Mouse (Mus musculus): ENCODE results near the gene Ap5s1. TPM values are rescaled to one million over a fixed set of nuclear protein-coding genes. Genes with fewer than 3 reads are reported as not detected.
A peak's percentile ranks its signal among the peaks of the same experiment; 100 is the strongest.

Ap5s1 gene
- 10 to 100 TPM; 17.9 to 18.5 TPM for total RNA-seq (2021)

- intact Hi-C loops (cut with DNase I), result no loop called here
- DNase-seq, result no peak
Observed at GRCm38 (mm10) chr2:131206778-131207177, at the start of gene Ap5s1. Gene Ap5s1 (plus strand): TSS chr2:131207078.

GRCm38 (mm10) chr2:131159491-131159910 is 47.4 kb upstream of the Ap5s1 start:
- no peak for DNase-seq

GRCm38 (mm10) chr2:131159938-131160581 is 46.8 kb upstream of the Ap5s1 start, which contains the start of gene 1700037H04Rik:
Gene 1700037H04Rik (minus strand): TSS chr2:131160081.
- DNase-seq, result peak; percentile 98
- intact Hi-C loops (cut with DNase I), result no loop called here

More at GRCm38 (mm10) chr2:131159491-131159910, 47.4 kb upstream of the Ap5s1 start:
- intact Hi-C loops (cut with DNase I), result no loop called here

- no peak for DNase-seq
Observed at GRCm38 (mm10) chr2:131160671-131161111, 46.2 kb upstream of the Ap5s1 start.

GRCm38 (mm10) chr2:131163924-131164323 is 43.0 kb upstream of the Ap5s1 start:
- no peak for DNase-seq
- intact Hi-C loops (cut with DNase I), result no loop called here

More at GRCm38 (mm10) chr2:131160671-131161111, 46.2 kb upstream of the Ap5s1 start:
- intact Hi-C loops (cut with DNase I), result no loop called here

- DNase-seq, result no peak
- intact Hi-C loops (cut with DNase I), result no loop called here
Observed at GRCm38 (mm10) chr2:131166172-131166571, 40.7 kb upstream of the Ap5s1 start.

GRCm38 (mm10) chr2:131167984-131168383 is 38.9 kb upstream of the Ap5s1 start:
- no peak for DNase-seq
- intact Hi-C loops (cut with DNase I), result no loop called here

GRCm38 (mm10) chr2:131168914-131169313 is 38.0 kb upstream of the Ap5s1 start:
- intact Hi-C loops (cut with DNase I), result no loop called here
- DNase-seq, result no peak

GRCm38 (mm10) chr2:131170936-131171335 is 35.9 kb upstream of the Ap5s1 start:
- no peak for DNase-seq
- intact Hi-C loops (cut with DNase I), result no loop called here

GRCm38 (mm10) chr2:131171401-131172104 is 35.3 kb upstream of the Ap5s1 start:
- DNase-seq, result peak; percentile 60
- intact Hi-C loops (cut with DNase I), result no loop called here

GRCm38 (mm10) chr2:131172322-131172721 is 34.6 kb upstream of the Ap5s1 start:
- no peak for DNase-seq
- intact Hi-C loops (cut with DNase I), result no loop called here

- peak; percentile 41 for DNase-seq
- intact Hi-C loops (cut with DNase I), result no loop called here
Observed at GRCm38 (mm10) chr2:131174700-131175099, 32.2 kb upstream of the Ap5s1 start.

- DNase-seq, result no peak
- intact Hi-C loops (cut with DNase I), result no loop called here
Observed at GRCm38 (mm10) chr2:131175286-131175944, 31.5 kb upstream of the Ap5s1 start.

- no peak for DNase-seq
- intact Hi-C loops (cut with DNase I), result no loop called here
Observed at GRCm38 (mm10) chr2:131175945-131176309, 31.0 kb upstream of the Ap5s1 start.

- DNase-seq, result no peak
- intact Hi-C loops (cut with DNase I), result no loop called here
Observed at GRCm38 (mm10) chr2:131176491-131176890, 30.4 kb upstream of the Ap5s1 start.

- no peak for DNase-seq
- intact Hi-C loops (cut with DNase I), result no loop called here
Observed at GRCm38 (mm10) chr2:131177932-131178331, 28.9 kb upstream of the Ap5s1 start.

- intact Hi-C loops (cut with DNase I), result no loop called here
- DNase-seq, result peak; percentile 35
Observed at GRCm38 (mm10) chr2:131178828-131179245, 28.0 kb upstream of the Ap5s1 start.

GRCm38 (mm10) chr2:131179246-131179886 is 27.5 kb upstream of the Ap5s1 start:
- intact Hi-C loops (cut with DNase I), result no loop called here

GRCm38 (mm10) chr2:131179990-131180587 is 26.8 kb upstream of the Ap5s1 start, which contains the start of gene Cenpb:
Gene Cenpb (minus strand): TSS chr2:131180067.
- intact Hi-C loops (cut with DNase I), result no loop called here
- peak; percentile 88 for DNase-seq

More at GRCm38 (mm10) chr2:131179246-131179886, 27.5 kb upstream of the Ap5s1 start:
- peak; percentile 71 for DNase-seq

GRCm38 (mm10) chr2:131186343-131186742 is 20.5 kb upstream of the Ap5s1 start:
- DNase-seq, result peak; percentile 24
- intact Hi-C loops (cut with DNase I), result no loop called here
